Mouse (Mus musculus) E14TG2a.4 (cell line): ENCODE measurements around the gene Gng7.
A peak's percentile ranks its signal among the peaks of the same experiment; 100 is the strongest.
"Not testable (repeated sequence)": the region's sequence is repeated elsewhere in the genome, so short reads cannot be mapped to it uniquely, and the experiment has no call there.

Experiments
- H3K27me3 ChIP-seq: 2 replicates; pipeline ENCODE4 v1.6.1; 2014; ENCODE audit warnings: low read length, control low read depth; ENCODE audit not compliant: insufficient read depth
- H3K36me3 ChIP-seq: 2 replicates; pipeline ENCODE4 v1.6.1; 2014; ENCODE audit warnings: low read length, control low read depth; ENCODE audit not compliant: insufficient read depth
- H3K4me1 ChIP-seq: replicated peaks from 2 replicates; pipeline ENCODE4 v1.6.1; 2014; ENCODE audit warnings: low read depth, low read length, control low read depth
- H3K4me3 ChIP-seq: replicated peaks from 2 replicates; pipeline ENCODE4 v1.5.1; 2014; ENCODE audit warnings: mild to moderate bottlenecking, low read length
- H3K9me3 ChIP-seq: 2 replicates; pipeline ENCODE4 v1.6.1; 2014; ENCODE audit warnings: low read length, control low read depth
- CTCF ChIP-seq: conservative IDR thresholded peaks from 2 replicates; pipeline ENCODE4 v1.5.1; 2014; ENCODE audit warnings: low read length
- NANOG ChIP-seq: IDR thresholded peaks from 2 replicates; pipeline ENCODE4 v1.6.1; 2014; ENCODE audit warnings: borderline replicate concordance, low read length, mixed read lengths
- POU5F1 ChIP-seq: IDR thresholded peaks from 2 replicates; pipeline ENCODE4 v1.6.1; 2014; ENCODE audit warnings: low read length, borderline replicate concordance

Gene Gng7

DNA sequence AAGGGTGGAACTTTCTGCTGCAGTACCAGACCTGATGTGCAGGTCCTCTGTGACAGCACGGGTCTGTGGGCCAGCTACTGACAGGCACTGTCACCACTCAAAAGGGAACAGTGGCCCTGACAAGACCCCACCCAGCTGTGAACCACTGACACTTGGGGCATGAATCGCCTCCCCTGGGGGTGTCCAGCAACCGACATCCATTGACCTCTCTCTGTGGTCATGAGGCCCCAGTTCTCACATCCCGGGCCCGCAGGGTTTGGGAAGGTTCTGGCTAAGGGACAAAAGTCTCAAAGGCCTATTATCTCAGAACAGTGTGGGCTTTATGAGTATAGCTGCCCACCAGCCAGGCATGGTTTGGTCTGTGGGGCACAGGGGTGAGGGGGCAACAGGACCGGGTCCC lies 40.4 kb upstream of the Gng7 start:
- TF ChIP-seq NANOG = no peak
- no peak for TF ChIP-seq CTCF
- TF ChIP-seq POU5F1 = no peak
- H3K4me1 ChIP-seq = peaks cover 85% of the 10 kb centered on the region
- H3K27me3 ChIP-seq = no peaks in the 10 kb centered on the region

DNA sequence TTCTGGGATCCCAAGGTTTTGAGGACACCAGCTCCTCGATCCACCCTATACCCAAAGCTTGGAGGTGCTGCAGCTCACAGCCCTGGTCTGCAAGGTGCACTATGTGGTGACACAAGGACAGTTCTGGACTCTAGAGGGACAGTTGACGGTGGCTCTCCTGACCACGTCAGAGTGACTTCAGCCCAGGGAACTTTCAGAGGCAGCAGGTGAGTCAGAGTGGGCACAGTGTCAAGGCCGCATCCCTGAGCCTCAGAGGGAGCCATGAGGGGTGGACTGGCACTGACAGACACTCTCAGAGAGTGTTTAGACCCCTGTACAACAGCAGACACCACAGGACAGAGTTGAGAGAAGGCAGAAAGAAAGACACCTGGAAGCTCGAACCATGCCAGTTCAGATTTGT lies 37.8 kb upstream of the Gng7 start:
- Histone ChIP-seq H3K9me3 (no peaks in the 10 kb centered on the region), H3K27me3 (no peaks in the 10 kb centered on the region), H3K4me1 (peaks cover 71% of the 10 kb centered on the region), H3K4me3 (no peak overlapping the region), H3K36me3 (peaks cover 100% of the 10 kb centered on the region)
- no peak for TF ChIP-seq NANOG
- TF ChIP-seq CTCF = no peak
- no peak for TF ChIP-seq POU5F1

More for the DNA sequence above, 40.4 kb upstream of the Gng7 start:
- no peaks in the 10 kb centered on the region for H3K9me3 ChIP-seq
- no peak overlapping the region for H3K4me3 ChIP-seq
- H3K36me3 ChIP-seq = peaks cover 88% of the 10 kb centered on the region

DNA sequence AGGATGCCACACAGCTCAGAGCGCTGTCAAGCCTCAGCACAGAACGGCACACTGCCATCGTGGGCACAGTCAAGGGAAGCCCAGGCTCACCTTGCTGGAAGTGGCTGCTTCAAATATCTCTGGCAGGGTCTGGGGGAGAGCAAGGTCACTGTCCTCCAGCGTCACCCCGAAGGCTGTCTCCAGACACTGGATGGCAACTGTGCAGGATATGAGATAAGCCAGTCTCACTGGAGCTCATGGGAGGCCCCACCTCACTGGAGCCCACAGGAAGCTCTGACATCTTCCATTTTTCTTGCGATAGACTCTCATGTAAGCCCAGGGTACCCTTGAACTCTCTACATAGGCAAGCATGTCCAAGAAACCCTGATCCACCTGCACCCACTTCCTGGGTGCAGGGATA lies 36.4 kb upstream of the Gng7 start:
- no peaks in the 10 kb centered on the region for H3K9me3 ChIP-seq
- H3K4me3 ChIP-seq = no peak overlapping the region
- H3K4me1 ChIP-seq = peaks cover 64% of the 10 kb centered on the region
- TF ChIP-seq CTCF (no peak), POU5F1 (no peak), NANOG (no peak)
- no peaks in the 10 kb centered on the region for H3K27me3 ChIP-seq
- peaks cover 100% of the 10 kb centered on the region for H3K36me3 ChIP-seq

DNA sequence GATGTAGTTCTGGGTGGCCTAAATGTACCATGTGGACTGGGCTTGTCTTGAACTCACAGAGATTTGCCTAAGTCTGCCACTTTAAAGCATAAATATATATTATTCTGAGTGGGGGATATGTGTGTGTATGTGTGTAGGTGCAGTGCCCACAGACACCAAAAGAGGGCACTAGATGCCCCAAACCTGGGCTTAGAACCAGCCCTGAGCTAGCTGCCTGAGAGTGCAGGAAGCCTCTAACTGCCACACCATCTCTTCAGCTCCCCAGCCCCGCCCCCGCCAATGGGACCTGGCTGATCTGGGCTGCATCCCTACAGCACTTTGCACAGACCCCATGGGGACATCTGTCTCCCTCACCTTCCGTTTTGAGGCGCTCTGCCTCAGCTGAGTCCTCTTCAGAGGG lies 35.9 kb upstream of the Gng7 start:
- Histone ChIP-seq H3K4me3 (no peak overlapping the region), H3K9me3 (no peaks in the 10 kb centered on the region), H3K4me1 (peaks cover 66% of the 10 kb centered on the region), H3K27me3 (no peaks in the 10 kb centered on the region), H3K36me3 (peaks cover 100% of the 10 kb centered on the region)
- peak; percentile 68 for TF ChIP-seq CTCF
- no peak for TF ChIP-seq NANOG

DNA sequence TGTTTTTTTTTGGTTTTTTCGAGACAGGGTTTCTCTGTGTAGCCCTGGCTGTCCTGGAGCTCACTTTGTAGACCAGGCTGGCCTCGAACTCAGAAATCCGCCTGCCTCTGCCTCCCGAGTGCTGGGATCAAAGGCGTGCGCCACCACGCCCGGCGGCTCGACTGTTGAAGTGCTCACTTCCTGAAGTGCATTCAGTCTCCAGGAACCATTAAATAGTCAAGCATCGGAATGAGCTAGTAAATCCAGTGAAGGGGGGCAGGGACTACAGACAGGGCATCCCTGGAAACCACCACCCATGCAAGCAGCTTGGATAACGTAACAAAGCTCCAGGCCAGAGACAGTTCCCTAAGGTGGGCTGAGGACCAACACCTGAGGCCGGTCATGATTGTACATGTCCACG lies 30.5 kb upstream of the Gng7 start:
- H3K4me1 ChIP-seq = peaks cover 51% of the 10 kb centered on the region

DNA sequence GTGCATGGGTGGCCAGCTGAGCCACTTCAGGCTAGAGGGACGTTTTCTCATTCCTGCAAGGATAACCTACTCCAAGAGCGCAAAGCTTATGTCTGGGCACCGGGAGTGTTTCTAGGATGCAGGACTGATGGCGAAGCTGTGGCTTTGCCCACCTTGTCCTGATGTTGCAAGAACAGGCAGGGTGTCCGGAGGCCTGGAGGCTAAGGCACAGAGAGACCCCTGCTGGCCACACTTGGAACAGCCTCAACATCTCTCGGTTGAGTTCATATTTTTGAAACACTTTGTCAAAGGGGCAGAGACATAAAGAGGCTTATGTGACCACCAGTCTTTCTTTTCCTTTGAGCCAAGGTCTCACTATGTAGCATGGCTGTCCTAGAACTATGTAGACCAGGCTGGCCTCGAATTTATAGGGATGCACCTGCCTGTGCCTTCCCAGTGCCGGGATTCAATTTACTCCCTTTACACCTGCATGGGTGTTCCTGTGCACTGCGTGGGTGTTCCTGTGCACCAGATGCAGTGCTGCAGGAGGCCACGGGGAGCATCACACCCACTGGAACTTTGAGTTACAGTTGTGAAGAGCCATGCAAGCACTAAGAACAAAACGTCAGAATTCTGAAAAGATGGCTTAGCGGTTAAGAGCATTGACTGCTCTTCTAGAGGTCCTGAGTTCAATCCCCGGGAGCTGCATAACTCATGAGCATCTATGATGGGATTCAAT lies 26.9 kb upstream of the Gng7 start:
- Histone ChIP-seq H3K4me1 (peaks cover 42% of the 10 kb centered on the region), H3K27me3 (no peaks in the 10 kb centered on the region), H3K4me3 (no peak overlapping the region), H3K36me3 (peaks cover 46% of the 10 kb centered on the region), H3K9me3 (no peaks in the 10 kb centered on the region)
- TF ChIP-seq CTCF (peak; percentile 83), POU5F1 (no peak)

More for the DNA sequence above, 30.5 kb upstream of the Gng7 start:
- not testable (repeated sequence) for H3K9me3 ChIP-seq, H3K4me3 ChIP-seq, H3K27me3 ChIP-seq
- H3K36me3 ChIP-seq = peaks cover 83% of the 10 kb centered on the region

DNA sequence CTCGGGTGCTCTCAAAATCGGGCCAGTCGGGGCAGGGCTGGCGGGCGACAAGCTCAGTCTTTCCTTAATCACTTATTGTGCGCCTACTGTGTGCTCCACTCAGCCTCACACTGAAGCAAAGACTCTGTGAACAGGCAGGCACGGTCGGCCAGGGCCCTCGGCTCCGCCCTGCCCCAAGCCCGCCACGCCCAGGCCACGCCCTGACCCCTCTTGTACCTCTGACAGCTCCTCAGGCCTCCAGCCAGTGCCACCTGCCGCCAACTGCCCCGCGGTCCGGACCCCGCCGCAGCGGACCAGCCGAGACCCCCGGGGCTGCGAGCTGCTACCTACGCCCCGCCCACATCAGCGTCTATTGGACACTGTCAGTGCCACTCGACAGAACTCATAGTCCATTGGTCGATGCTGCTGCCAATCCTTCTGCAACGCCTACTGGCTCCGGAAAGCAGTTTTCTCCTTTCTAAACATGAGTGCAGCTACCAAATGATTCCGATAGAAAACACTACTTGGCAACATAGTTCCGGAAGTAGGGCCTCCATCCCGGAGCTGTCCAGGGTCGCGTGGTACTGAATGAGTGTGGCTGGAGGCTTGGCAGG lies 22.3 kb upstream of the Gng7 start, which contains the start of gene Slc39a3:
Gene Slc39a3, minus strand, starts transcription at position 439 of the 593 bp plus-strand sequence.
- no peaks in the 10 kb centered on the region for H3K27me3 ChIP-seq
- H3K36me3 ChIP-seq = peaks cover 17% of the 10 kb centered on the region
- no peak for TF ChIP-seq NANOG
- peak; percentile 43; the same call in 1 of the 2 replicates for TF ChIP-seq POU5F1
- H3K4me1 ChIP-seq = peaks cover 21% of the 10 kb centered on the region
- H3K4me3 ChIP-seq = peak within 1 kb of the TSS; percentile 84
- H3K9me3 ChIP-seq = no peaks in the 10 kb centered on the region

DNA sequence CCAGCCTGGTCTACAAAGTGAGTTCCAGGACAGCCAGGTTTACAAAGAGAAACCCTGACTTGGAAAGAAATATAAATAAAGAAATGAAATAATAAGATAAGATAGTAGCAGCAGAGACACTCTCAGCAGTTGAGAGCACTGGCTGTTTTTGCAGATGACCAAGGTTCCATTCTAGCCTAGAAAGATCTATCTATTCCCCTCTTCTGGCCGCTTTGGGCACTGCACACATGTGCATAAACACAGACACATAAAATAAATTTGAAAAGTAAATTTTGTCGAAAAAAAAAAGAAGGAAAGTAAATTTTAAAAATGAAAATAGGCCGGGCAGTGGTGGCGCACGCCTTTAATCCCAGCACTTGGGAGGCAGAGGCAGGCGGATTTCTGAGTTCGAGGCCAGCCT lies 21.5 kb upstream of the Gng7 start:
- TF ChIP-seq CTCF (peak; percentile 49), NANOG (no peak)
- Histone ChIP-seq H3K27me3 (no peaks in the 10 kb centered on the region), H3K9me3 (no peaks in the 10 kb centered on the region), H3K4me3 (no peak overlapping the region), H3K36me3 (peaks cover 16% of the 10 kb centered on the region), H3K4me1 (peaks cover 21% of the 10 kb centered on the region)

DNA sequence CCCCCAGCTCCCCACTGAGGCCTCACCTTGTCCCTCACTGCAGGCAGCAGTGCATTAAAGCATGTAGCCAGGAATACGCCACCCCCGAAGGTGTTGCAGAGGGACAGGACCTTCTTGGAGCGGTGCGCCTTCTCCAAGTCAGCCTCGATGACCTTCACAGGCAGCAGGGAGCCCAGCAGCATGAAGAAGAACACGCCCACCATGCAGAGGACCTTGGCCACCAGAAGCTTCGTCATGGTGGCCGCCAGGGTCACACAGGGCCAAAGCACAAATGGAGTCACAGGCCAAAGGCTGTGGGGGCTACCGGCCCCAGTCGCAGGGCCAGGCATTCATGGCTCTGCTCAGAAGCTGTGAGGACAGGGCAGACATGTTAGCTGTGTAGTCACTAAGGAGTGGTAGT lies 18.8 kb upstream of the Gng7 start:
- H3K4me1 ChIP-seq = peaks cover 29% of the 10 kb centered on the region
- TF ChIP-seq CTCF (no peak), NANOG (no peak), POU5F1 (no peak)
- H3K36me3 ChIP-seq = peaks cover 16% of the 10 kb centered on the region
- H3K4me3 ChIP-seq = no peak overlapping the region
- no peaks in the 10 kb centered on the region for H3K27me3 ChIP-seq
- H3K9me3 ChIP-seq = no peaks in the 10 kb centered on the region
